Mouse (Mus musculus) Patski (cell line): ENCODE data around the gene Exoc3. TPM values are rescaled to one million over a fixed set of nuclear protein-coding genes. Genes with fewer than 3 reads are reported as not detected.

ENCODE experiments used
- ATAC-seq: fragments of 100-300 bp; one replicate; pipeline ENCODE4 v1.8.0; 2021
- CTCF ChIA-PET: fragments of 350-600 bp; sonication (Branson Sonifier 250); formaldehyde crosslinking; loops from one replicate; lab custom pipeline; 2022; ENCODE audit warnings: inconsistent platforms; lab: Charles Lee
- POLR2A ChIA-PET: fragments of 350-600 bp; sonication (Branson Sonifier 250); formaldehyde crosslinking; loops from one replicate; lab custom pipeline; 2022; ENCODE audit warnings: antibody characterized with exemption, inconsistent platforms; lab: Charles Lee
- DNase-seq: peaks from one replicate; pipeline ENCODE4 v3.0.0-alpha.2; 2011; ENCODE audit warnings: low read depth, low spot score
- H3K27me3 ChIP-seq: fragments of 371-371 bp; one replicate; pipeline ENCODE4 v1.5.1; 2021
- CTCF ChIP-seq: fragments of 100-300 bp; IDR thresholded peaks from one replicate; pipeline ENCODE4 v1.5.1; 2021
- in situ Hi-C: fragments of 300-500 bp; cut with MboI; formaldehyde crosslinking; loops from 3 replicates; pipeline ENCODE4 v1.11.1; 2018; ENCODE audit warnings: low pct_unique_long_range_greater_than_20kb, mixed read lengths
- polyA plus RNA-seq: library from polyadenylated mRNA; unstranded; gene quantifications from one replicate; pipeline ENCODE4 v1.2.3, GENCODE M21; 2021

Exoc3 gene
- polyA plus RNA-seq, 1 experiment from 2014 or later: 36.6 TPM

DNA sequence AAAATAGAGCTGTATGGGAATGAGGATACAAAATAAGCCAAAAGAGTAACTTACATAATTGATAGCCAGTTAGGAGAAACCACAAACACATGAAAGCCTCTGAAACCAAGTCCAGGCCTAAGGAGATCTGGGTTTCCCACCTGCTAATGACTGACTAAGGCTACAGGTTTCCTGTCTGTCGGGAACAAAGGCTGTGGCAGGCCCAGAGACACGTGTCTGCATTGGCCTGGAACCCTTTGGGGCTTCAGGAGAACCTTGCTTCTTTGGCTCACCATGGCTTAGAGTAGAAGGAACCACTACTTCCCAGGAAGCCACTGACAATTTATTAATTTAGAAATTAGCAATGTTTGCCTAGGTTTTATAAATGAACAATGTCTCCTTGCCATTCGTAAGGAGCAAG is 65.2 kb downstream of the Exoc3 start:
- ChIA-PET POLR2A (no interaction called here), CTCF (interaction anchor here (1.4 kb wide), 1 partner anchor 10 kb away, joined by 4 read pairs; no protein-coding TSS in a partner anchor)
- H3K27me3 ChIP-seq: no peaks in the 10 kb centered on the region
- no peak for TF ChIP-seq CTCF
- in situ Hi-C loops: no loop called here
- ATAC-seq: no peak
- no peak for DNase-seq

DNA sequence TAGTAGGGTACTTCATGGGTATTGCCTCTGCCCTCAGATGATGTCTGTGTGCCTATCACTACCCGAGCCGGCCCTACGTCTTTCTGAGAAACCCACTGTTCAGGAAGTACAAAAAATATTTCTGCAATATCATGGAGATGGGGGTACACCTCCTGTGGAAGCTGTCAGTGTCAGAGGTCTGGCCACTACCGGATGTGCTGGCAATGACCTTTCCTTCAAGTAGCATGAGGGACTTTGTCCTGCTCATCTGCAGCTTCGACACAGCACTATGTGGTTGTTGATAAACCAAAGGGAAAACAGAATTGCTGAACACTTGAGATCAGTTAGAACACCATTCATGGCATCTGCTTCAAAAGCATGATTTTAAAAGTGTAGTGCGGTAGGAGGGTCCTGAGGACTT is 67.7 kb downstream of the Exoc3 start:
- in situ Hi-C loops: no loop called here
- DNase-seq: no peak
- no peaks in the 10 kb centered on the region for H3K27me3 ChIP-seq
- ATAC-seq: no peak
- CTCF ChIA-PET: interaction anchor here (1.2 kb wide), 1 partner anchor 45 kb away, joined by 3 read pairs; no protein-coding TSS in a partner anchor
- TF ChIP-seq CTCF: no peak
- POLR2A ChIA-PET: no interaction called here

DNA sequence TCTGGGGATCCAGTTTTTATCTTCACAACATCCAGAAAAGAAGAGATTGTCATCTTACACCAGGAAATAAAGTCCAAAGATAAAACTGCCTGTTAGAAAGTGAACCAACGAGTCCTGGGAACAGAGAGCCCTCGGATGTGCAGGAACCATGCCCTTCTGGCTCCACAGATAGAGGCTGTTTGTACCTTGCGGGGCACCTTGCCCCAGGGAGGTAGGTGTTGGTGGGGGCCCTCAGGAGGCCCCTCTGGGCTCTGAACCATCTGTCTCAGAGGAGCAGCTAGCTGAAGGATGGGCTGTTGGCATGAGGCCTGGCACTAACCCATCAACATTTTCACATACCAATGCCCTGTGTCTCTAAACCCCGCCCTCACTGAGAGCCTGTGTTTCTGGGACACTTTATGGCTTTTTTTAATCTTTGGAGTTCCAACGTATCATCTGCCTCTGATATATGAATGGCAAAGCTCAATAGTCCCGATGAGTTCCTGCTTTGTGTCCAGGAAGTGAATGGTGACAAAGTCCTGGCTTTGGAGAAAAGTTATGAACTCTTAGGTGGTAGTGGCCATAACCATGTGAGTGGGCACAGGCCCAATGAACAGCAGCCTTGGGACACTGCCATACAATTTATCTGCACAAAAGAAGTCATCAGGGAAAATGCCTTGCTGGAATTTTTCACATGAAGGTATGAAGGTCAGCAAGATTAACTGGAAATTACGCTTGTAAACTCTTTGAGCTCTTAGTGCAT is 69.5 kb downstream of the Exoc3 start:
- ATAC-seq (no peak), DNase-seq (no peak)
- in situ Hi-C loops: no loop called here
- ChIA-PET POLR2A (no interaction called here), CTCF (no interaction called here)
- no peak for TF ChIP-seq CTCF
- no peaks in the 10 kb centered on the region for H3K27me3 ChIP-seq

DNA sequence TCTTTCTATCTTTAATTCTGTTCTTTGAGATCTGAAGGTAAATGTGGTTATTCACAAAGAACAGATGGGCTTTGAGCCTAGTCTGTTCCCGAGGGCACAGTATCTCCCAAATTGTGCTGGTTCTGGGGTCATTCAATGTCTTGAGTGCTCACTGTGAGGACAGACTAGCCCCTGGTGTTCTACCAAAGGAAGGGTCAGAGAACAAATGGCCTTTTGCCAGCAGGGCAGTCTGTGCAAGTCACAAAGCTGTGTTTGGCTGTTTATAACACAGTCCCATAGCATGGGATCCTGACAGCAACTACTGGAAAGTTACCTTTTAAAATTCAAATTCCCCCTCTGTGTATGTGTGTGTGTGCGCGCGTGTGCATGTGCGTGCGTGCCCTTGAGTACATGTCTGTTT is 78.6 kb downstream of the Exoc3 start:
- in situ Hi-C loops: no loop called here
- ChIA-PET POLR2A (no interaction called here), CTCF (no interaction called here)
- TF ChIP-seq CTCF: no peak
- no peak for DNase-seq
- no peaks in the 10 kb centered on the region for H3K27me3 ChIP-seq
- no peak for ATAC-seq

DNA sequence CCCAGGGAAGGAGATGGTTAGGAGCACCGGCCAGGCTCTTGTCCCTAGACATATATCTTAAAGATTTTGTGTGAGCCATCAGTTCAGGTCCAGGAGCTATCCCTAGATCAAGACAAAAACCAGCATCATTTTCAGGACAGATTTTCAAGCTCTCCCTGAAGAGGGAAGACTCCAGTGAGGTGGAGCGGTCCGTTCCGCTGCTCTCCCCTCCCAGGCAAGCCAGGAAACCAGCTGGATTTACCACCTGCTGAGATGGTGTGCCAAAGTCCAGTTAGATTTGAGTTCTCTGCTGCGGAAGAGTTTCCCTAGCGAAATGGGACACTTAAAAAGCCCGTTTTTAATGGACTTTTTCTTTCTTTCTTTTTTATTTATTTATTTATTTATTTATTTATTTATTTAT is 81.0 kb downstream of the Exoc3 start:
- ATAC-seq: no peak
- no peaks in the 10 kb centered on the region for H3K27me3 ChIP-seq
- ChIA-PET CTCF (interaction anchor here (1.7 kb wide), 1 partner anchor 19 kb away, joined by 4 read pairs; no protein-coding TSS in a partner anchor), POLR2A (no interaction called here)
- in situ Hi-C loops: no loop called here
- no peak for TF ChIP-seq CTCF
- no peak for DNase-seq

DNA sequence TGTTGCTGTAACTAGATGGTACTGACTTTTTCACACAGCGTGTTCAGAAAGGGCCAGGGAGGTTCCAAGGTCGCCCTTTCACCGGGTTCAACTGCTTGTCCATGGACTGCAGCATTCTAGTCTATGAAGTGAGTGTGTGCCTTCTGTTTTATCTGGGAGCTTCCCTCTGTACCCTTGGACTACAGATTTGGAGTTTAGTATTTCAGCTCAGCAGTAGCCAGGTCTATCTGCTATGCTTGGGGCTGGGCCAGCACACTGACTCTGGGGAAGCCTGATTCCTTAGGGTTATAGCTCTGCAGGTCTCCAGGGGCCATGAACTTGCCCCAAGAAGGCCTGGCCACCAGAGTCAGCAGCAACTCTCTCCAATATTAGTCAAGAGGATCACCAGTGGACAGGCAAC is 85.9 kb downstream of the Exoc3 start:
- DNase-seq (no peak), ATAC-seq (no peak)
- CTCF ChIA-PET: interaction anchor here (0.5 to 0.8 kb wide), 2 partner anchors 10 to 152 kb away, joined by 3 to 4 read pairs; no protein-coding TSS in a partner anchor
- in situ Hi-C loops: no loop called here
- no peak for TF ChIP-seq CTCF
- POLR2A ChIA-PET: no interaction called here
- no peaks in the 10 kb centered on the region for H3K27me3 ChIP-seq

DNA sequence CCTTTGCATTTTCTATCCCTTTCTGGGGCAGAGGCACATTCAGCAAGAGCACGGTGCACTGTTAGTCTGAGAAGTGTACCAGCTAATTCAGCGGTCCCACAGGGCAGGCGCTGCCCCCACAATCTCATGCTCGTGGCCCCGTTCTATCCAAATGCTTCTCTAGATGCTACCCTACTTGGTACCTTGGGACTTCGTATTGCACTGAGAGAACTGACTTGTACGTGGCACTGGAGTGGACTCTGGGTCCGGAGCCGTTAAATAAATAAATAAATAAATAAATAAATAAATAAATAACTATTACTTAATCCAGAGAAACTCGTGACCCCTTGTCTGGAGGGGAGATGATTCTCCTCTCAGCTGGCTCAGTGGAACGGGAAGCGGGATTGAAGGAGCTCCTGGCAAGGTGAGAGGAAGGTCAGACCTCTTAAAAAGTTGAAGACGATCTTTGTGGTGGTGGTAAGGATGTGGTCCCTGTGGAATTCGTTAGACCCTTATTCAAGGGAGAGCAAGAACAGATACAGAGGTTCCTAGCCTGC is 86.7 kb downstream of the Exoc3 start:
- POLR2A ChIA-PET: interaction anchor here (0.5 kb wide), 1 partner anchor 19 kb away, joined by 3 read pairs; no protein-coding TSS in a partner anchor
- TF ChIP-seq CTCF: no peak
- DNase-seq (no peak), ATAC-seq (no peak)
- in situ Hi-C loops: no loop called here
- no peaks in the 10 kb centered on the region for H3K27me3 ChIP-seq
- CTCF ChIA-PET: interaction anchor here (0.8 kb wide), 1 partner anchor 9 kb away, joined by 3 read pairs; no protein-coding TSS in a partner anchor

DNA sequence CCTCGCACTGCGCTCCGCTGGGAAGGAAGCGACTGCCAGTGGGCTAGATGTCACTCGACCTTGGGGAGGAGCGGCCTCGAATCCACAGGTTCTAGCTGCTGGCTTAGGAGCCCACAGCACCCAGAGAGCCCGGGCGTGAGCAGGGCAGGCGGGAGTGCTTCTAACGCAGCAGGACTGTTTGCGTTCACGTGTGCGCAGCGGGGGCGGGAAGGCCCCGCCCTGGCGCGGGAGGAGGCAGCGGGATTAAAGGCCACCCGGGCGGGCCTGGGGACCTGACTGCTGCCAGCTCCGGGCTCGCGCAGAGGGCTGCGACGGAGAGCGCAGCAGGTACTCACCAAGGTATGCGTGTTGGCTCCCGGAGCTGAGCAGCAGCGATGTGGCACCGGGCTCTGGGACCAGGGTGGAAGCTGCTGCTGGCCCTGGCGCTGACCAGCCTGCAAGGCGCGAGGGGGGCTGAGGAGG is 87.4 kb downstream of the Exoc3 start, which contains the start of gene Slc9a3:
Slc9a3 (plus strand) TSS at position 317 of the 462 bp plus-strand sequence.
- POLR2A ChIA-PET: interaction anchor here (0.5 kb wide), 1 partner anchor 18 kb away, joined by 3 read pairs; no protein-coding TSS in a partner anchor
- no peaks in the 10 kb centered on the region for H3K27me3 ChIP-seq
- TF ChIP-seq CTCF: no peak
- CTCF ChIA-PET: no interaction called here
- ATAC-seq: no peak
- in situ Hi-C loops: no loop called here
- no peak for DNase-seq

Other genes with a start within 250 kb of the Exoc3 start
- not detected for gene Zdhhc11, start 244.9 kb downstream of the Exoc3 start, polyA plus RNA-seq
- 0.08 TPM for gene Tppp, start 199.3 kb downstream of the Exoc3 start, polyA plus RNA-seq
- 16.2 TPM for gene Cep72, start 146.4 kb downstream of the Exoc3 start, polyA plus RNA-seq
- not detected for gene Slc9a3, start 87.3 kb downstream of the Exoc3 start, polyA plus RNA-seq
- gene Ahrr, start 83.6 kb upstream of the Exoc3 start, polyA plus RNA-seq: not detected
- gene Pdcd6, start 108.8 kb upstream of the Exoc3 start, polyA plus RNA-seq: 170 TPM
- 368 TPM for gene Sdha, start 141.5 kb upstream of the Exoc3 start, polyA plus RNA-seq
- 45.2 TPM for gene Ccdc127, start 141.6 kb upstream of the Exoc3 start, polyA plus RNA-seq
- not detected for gene Lrrc14b, start 155.3 kb upstream of the Exoc3 start, polyA plus RNA-seq
- gene Zfp72, start 182.1 kb upstream of the Exoc3 start, polyA plus RNA-seq: 5.7 TPM
- 1,527 TPM for gene Ftl1-ps1, start 191.0 kb upstream of the Exoc3 start, polyA plus RNA-seq